Mouse (Mus musculus) c-Kit-positive CD71-negative TER-119-negative erythroid progenitor cells, embryonic 14.5 days (primary cell): Measurements from ENCODE around the gene Duox1.
A peak's percentile ranks its signal among the peaks of the same experiment; 100 is the strongest.

Source experiments
- DNase-seq: peaks from one replicate; pipeline ENCODE4 v3.0.0-alpha.2; 2013; ENCODE audit warnings: low read depth

Gene Duox1

DNA sequence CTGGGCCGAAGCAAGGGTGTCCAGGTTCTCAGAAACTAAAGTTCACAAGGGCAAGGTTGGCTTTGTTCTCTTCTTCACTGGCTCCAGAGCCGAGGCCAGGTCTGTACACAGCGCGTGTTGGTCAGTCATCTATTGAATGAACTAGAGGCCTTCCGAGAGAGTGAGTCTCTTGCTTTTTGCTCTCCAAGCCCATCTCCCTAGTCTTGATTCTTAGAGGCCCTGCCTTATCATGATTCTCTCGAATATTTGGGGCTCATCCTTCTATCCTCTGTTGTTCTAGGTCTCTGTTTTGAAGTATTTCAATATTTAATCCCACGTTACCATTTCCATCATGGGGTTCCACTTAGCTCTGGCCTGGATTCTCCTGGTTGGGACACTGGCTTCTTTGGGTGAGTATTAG is at the start of gene Duox1:
Gene Duox1, plus strand, starts transcription at position 301 of the 400 bp plus-strand sequence.
- no peak for DNase-seq

- no peak for DNase-seq
Observed at GRCm38 (mm10) chr2:122266407-122267193, 48.9 kb upstream of the Duox1 start.

DNA sequence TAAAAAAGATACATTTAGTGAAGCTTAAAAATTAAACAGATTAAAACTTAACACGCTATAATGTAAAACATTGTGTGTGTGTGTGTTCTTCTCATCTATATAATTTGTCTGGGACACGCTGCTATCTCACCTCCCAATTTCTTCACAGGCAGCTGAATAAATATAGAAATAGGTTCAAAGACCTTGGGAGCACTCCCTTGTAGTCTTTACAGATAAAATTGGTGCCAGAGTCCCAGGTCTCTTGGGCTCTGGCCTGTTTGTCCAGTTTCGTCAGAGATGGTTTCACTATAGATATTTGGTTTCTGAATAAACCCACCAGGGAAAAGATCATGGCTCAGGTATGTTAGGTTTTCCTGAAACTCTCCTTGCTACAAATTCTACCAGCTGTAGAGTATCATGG is 36.7 kb upstream of the Duox1 start:
- no peak for DNase-seq

DNA sequence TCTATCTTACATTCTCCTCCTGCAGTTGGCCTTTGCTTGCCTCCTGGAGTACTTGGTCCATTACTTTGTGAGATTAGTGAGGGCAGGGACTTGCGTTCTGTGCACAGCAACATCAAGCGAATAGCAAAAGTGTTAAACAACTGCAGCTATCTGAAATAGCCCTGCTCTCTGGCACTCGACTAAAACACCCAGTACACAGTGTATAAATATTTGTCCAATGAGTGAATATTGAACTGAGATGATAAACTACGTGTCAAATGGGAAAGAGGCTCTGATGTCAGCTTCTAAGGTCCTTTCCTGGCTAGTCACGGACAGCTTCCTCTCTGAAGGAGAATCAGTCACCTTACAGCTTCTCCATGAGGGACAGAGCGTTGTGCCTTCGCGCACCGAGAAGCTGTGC is 31.4 kb upstream of the Duox1 start:
- no peak for DNase-seq

DNA sequence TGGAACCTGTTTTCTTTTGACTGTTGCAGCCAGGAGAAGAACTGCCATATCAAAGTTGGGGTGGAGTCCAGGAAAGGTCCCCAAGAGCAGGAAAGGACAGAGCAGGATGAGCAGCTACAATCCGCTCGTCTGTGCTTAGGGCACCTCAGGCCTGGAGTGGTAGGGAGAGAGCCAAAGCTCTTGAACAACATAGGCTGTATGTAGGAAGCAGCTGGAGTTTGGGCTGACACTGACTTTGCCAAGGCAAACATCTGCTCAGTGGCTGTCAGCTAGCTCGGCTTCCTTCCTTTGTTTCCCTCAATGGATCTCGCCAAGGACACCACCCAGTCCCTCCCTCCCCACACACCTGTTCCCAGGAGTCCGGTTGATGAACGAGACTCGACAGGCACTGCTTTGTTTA is 29.3 kb upstream of the Duox1 start:
- DNase-seq: no peak

DNA sequence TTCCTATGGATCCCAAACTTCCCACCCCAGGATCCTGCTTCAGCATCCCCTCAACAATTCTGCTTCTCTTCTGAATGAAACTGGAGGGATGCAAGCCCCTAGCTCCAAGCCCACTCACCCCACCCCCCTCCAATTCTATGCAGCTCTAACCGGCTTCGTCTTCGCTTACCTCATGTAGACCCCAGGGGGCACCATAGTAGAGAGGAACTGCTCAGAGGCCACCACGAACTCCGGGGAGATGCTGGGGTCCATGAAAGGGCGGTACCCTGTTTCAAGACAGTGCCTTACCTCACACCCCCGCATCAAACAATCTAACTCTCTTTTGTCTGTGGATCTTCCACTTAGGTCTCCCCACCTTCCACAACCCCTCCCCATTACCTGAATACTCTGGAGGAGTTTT is 20.6 kb upstream of the Duox1 start:
- DNase-seq: no peak

DNA sequence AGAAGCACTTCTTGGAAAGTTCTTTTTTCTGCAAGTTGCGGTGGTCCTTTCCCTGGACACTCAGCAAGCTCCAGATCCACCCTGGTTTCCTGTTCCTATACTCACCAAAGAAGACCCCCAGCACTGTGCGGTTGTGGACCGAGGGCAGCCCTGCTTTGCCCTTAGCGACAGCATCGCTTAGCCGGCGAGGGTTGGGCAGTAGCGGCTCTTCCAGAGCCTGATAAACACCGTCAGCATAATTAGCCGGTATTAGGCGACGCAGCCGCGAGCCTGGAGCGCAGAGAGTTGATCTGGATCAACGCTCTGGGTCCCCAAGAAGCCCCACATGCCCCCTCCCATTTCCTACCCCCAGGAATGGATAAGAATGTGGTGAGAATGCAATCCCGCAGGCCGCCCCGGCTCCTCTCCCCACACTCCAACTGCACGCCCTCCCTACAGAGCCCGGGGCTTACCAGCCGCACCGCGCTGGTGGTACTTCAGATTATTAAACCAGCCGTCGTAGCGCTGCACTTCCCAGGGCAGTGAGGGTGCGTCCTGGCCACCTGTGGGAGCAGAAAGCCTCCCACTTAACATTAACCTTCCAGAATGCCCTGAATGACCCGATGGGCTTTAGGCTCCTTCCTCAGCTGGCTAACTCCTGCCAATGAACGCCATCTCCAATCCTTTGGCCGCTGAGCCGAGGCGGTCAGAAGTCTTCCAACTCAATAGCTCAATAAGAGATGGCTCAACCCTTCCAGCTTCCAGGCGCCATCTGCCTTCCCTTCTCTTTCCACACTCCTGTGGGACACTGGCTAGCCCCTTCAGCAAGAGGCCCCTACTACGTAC is 18.0 kb upstream of the Duox1 start:
- DNase-seq: no peak

GRCm38 (mm10) chr2:122298096-122298499 is 17.4 kb upstream of the Duox1 start, which contains the start of gene Duox2:
Duox2 (minus strand) TSS chr2:122298449.
- no peak for DNase-seq

DNA sequence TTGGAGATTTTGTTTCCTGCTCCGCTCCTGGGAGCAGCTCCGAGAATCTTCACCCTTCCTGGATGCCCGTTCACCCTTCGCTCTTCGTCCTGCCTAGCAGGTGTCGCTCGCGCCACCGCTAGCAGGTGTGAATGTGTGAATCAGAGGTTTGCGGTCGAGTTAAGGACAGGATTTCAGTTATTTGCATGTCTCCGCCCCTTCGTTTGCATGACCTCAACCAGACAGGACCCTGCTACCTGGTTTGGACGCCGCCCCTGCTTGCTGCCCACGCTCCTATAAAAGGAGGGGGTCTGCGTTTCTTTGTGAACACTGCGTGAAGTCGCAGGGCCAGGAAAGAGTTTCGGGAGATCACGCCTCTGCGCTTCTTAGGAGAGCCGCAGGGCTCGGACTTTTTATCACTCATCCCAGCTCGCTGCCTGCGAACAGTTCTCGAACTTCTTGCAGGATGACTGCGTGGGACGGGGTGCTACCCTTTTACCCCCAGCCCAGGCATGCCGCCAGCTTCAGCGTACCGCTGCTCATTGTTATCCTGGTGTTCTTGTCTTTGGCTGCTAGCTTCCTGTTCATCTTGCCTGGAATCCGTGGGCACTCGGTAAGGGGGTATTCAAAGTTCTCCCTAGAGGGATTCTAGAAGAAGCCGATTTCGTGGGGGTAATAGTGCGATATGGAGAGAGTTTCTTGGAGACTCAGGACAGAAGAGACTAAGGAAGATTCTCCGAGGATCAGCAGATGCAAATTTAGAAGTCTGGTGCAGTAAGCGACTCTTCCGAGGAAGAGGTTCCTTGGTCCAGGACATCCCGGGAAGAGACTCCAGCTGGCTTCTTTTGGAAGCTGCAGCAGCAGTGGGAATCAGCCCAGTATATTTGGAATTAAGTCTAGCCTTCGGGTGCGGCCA is 16.6 kb upstream of the Duox1 start, which contains the start of gene Duoxa2:
Gene Duoxa2, plus strand, starts transcription at position 305 of the 895 bp plus-strand sequence.
- no peak for DNase-seq

GRCm38 (mm10) chr2:122299911-122300655 is 15.4 kb upstream of the Duox1 start:
- DNase-seq: no peak

DNA sequence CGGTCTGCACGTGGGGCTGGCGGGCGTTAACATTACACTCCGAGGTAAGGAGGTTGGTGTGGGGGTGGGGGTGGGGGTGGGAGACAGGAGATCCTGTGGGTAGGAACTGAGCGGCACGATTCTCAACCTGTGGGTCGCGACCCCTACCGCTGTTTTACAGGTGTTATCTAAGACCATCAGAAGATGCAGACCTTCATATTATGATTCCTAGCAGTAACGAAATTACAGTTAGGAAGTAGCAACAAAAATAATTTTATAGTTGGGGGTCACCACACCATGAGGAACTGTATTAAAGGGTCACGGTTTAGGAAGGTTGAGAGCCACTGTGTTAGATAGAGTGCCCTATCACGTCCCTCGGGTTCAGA is 14.8 kb upstream of the Duox1 start:
- no peak for DNase-seq

DNA sequence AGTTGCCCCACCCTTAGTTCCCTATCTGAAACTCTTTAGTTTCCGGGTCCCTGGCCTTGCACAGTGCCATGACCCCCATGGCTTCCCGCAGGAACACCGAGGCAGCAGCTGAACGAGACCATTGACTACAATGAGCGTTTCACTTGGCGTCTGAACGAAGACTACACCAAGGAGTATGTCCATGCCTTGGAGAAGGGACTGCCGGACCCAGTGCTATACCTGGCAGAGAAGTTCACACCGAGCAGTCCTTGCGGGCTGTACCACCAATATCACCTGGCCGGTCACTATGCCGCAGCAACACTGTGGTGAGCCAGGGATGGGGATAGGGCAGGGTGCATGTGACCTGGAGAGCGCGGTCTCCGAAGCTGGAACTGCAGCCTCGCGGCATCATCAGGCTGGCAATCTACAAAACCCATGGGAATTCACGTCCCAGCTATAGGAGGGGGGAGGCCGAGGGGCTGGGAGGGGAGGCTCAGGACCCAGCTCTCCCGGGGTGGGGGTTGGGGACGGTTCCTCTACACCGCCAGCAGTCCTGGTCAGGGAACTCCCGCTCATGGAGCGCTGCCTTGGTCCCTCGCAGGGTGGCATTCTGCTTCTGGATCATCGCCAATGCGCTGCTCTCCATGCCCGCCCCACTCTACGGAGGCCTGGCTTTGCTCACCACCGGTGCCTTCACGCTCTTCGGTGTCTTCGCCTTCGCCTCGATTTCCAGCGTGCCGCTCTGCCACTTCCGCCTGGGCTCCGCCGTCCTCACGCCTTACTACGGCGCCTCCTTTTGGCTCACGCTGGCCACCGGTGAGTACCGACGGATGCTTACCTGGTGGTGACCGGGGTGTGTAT is 14.2 kb upstream of the Duox1 start:
- DNase-seq: no peak

- no peak for DNase-seq
Observed at GRCm38 (mm10) chr2:122301921-122302573, 13.4 kb upstream of the Duox1 start.

GRCm38 (mm10) chr2:122302574-122303241 is 12.8 kb upstream of the Duox1 start:
- peak; percentile 76 for DNase-seq

DNA sequence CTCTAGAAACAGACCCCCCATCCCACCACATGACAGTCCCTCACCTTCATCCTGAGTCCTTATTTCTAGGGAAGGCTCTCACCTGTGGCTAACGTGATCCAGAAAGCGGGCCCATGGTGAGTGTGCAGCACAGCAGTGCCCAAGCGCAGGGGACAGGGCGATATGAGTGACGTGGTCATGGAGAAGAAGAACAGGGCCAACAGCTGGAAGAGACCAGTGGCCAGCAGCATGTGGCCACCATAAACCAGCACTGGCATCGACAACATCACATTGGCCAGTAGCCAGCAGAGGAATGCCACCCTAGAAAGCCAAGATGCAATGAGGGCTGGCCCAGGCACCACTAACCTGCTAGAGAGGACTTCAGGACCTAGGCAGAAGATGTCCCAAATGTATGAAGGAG is 10.9 kb upstream of the Duox1 start:
- DNase-seq: no peak

GRCm38 (mm10) chr2:122305097-122305892 is 10.2 kb upstream of the Duox1 start:
- DNase-seq: no peak

GRCm38 (mm10) chr2:122306184-122306583 is 9.3 kb upstream of the Duox1 start:
- no peak for DNase-seq

- no peak for DNase-seq
Observed at GRCm38 (mm10) chr2:122309647-122310046, 5.8 kb upstream of the Duox1 start.

DNA sequence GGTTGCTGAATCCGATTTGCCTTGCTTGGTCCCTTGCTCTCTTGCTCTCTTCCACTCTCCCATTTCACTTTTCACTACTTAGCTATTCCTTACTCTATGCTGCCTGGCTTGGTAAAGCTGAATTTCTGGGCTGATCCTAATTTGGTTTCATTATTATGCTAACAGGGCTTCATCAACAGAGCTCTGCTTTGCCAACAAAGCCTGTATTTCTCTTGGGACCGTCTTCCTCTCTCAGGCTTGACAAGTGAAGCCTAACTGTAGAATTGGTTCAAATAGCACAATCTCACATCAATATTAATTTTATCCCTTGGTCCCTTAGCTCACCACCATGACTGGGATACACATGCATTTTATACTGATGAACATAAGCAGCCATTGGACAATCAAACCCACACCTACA is 3.9 kb upstream of the Duox1 start:
- DNase-seq: no peak
